Mouse (Mus musculus) kidney, adult 9 months (tissue): ENCODE measurements around the gene Cdadc1.
A peak's percentile ranks its signal among the peaks of the same experiment; 100 is the strongest.

Experiments used
- DNase-seq: peaks from one replicate; pipeline ENCODE4 v3.0.0; 2022

Cdadc1 gene

GRCm38 (mm10) chr14:59612920-59613625, 15.3 kb upstream of the Cdadc1 start:
- DNase-seq = peak; percentile 61

- no peak for DNase-seq
Observed at GRCm38 (mm10) chr14:59607021-59607420, 9.3 kb upstream of the Cdadc1 start.

- peak; percentile 76 for DNase-seq
Observed at GRCm38 (mm10) chr14:59605671-59606353, 8.1 kb upstream of the Cdadc1 start.

GRCm38 (mm10) chr14:59604002-59604645, 6.4 kb upstream of the Cdadc1 start:
- peak; percentile 44 for DNase-seq

GRCm38 (mm10) chr14:59598260-59598627, 485 bp upstream of the Cdadc1 start:
- no peak for DNase-seq

- DNase-seq = no peak
Observed at GRCm38 (mm10) chr14:59594988-59595387, 2.8 kb downstream of the Cdadc1 start.

GRCm38 (mm10) chr14:59592593-59592992, 5.2 kb downstream of the Cdadc1 start:
- DNase-seq = no peak

GRCm38 (mm10) chr14:59591901-59592300, 5.9 kb downstream of the Cdadc1 start:
- no peak for DNase-seq

- DNase-seq = peak; percentile 37
Observed at GRCm38 (mm10) chr14:59590614-59591013, 7.1 kb downstream of the Cdadc1 start.

GRCm38 (mm10) chr14:59576385-59576784, 21.4 kb downstream of the Cdadc1 start:
- DNase-seq = no peak

GRCm38 (mm10) chr14:59566756-59567155, 31.0 kb downstream of the Cdadc1 start:
- DNase-seq = no peak

- no peak for DNase-seq
Observed at GRCm38 (mm10) chr14:59557886-59558285, 39.9 kb downstream of the Cdadc1 start.

GRCm38 (mm10) chr14:59557071-59557470, 40.7 kb downstream of the Cdadc1 start:
- no peak for DNase-seq

GRCm38 (mm10) chr14:59555928-59556531, 41.7 kb downstream of the Cdadc1 start:
- peak; percentile 81 for DNase-seq

GRCm38 (mm10) chr14:59555018-59555417, 42.7 kb downstream of the Cdadc1 start:
- no peak for DNase-seq

- no peak for DNase-seq
Observed at GRCm38 (mm10) chr14:59554025-59554424, 43.7 kb downstream of the Cdadc1 start.

GRCm38 (mm10) chr14:59551956-59552355, 45.8 kb downstream of the Cdadc1 start:
- no peak for DNase-seq

GRCm38 (mm10) chr14:59550841-59551240, 46.9 kb downstream of the Cdadc1 start:
- DNase-seq = peak; percentile 63

- DNase-seq = peak; percentile 42
Observed at GRCm38 (mm10) chr14:59549106-59549505, 48.7 kb downstream of the Cdadc1 start.

GRCm38 (mm10) chr14:59548532-59548931, 49.2 kb downstream of the Cdadc1 start:
- DNase-seq = no peak

GRCm38 (mm10) chr14:59547530-59547929, 50.2 kb downstream of the Cdadc1 start:
- DNase-seq = no peak

- no peak for DNase-seq
Observed at GRCm38 (mm10) chr14:59546162-59546880, 51.4 kb downstream of the Cdadc1 start.

GRCm38 (mm10) chr14:59543956-59544355, 53.8 kb downstream of the Cdadc1 start:
- DNase-seq = no peak
